Mouse (Mus musculus) duodenum, adult 2 months (tissue): ENCODE data around the gene Ifna16. TPM values are rescaled to one million over a fixed set of nuclear protein-coding genes. Genes with fewer than 3 reads are reported as not detected.

Experiments used
- polyA plus RNA-seq: library from polyadenylated mRNA; depleted of rRNA; stranded (reverse); fragments of >200 nt; gene quantifications from 2 replicates; pipeline ENCODE4 v1.2.3, GENCODE M21; 2012; ENCODE audit warnings: low replicate concordance; rRNA removed

The Ifna16 gene
- polyA plus RNA-seq, result not detected in 2 replicates

DNA sequence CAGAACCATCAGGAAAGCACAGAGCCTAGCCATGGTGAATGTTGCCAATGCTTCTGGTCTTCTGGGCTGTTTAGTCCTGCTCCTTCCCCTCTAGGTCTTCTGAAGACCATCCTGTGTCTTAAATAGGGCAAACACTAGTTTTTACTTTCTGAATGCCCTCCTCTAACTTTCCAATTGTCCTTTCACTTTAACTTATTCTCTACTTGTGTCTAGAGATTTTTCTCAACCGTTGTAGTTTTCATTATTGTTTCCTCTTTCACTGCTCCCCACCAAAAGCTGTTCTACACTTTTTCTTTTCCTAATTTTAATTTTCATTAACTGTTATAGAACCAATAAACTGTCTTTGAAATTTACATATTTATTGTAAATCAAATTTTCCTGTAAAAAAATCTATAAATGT lies at the start of gene Ifna16:
Gene Ifna16 (minus strand): TSS at position 101 of the 400 bp plus-strand sequence.

DNA sequence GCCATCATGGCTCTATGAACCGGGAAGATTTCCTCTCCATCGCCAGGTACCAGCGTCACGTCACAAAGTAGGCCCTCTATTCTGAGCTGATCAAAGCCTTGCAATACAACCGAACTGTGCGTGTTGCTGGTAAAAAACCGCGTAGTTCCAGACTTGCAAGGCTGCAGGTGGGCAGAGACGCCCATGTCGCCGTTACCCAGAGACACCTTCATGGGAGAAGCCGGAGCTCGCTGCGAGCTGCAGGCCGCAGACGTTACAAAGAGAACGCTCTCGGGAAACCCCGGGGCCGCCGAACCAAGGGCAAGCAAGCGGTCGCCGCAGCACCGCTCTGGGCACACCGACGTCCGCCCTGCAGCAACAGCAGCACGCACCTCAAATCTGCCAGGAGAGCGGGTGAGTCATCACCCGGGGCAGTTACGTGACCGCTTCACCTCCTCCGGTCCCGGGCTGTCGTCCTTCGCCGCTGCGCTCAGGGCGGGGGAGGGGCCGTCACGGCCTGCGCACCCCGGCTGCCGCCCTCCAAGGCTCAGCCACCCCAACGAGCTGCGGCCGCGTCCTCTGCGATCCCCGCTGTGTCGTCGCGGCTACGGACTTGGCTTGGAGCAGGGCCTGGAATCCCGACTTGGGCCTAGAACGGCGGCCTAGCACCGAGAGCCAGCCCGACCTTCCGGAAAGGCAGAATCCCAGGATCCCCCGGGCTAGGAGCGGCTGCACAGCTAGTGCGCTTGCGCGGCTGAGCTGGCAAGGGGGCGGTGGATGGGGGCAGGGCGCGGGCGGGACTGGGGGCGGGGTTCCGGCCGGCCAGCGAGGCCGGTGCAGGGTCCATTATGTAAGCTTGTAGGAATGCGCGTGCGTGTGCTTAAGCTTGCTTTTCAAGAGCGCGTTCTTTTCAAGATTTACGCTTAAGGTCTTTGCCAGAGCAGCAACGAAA lies 45.3 kb upstream of the Ifna16 start, which contains the start of the genes Gm26566 and Klhl9:
Gene Gm26566 (plus strand): TSS at position 15 of the 931 bp plus-strand sequence.
Gene Klhl9 (minus strand): TSS at position 675 of the 931 bp plus-strand sequence.

DNA sequence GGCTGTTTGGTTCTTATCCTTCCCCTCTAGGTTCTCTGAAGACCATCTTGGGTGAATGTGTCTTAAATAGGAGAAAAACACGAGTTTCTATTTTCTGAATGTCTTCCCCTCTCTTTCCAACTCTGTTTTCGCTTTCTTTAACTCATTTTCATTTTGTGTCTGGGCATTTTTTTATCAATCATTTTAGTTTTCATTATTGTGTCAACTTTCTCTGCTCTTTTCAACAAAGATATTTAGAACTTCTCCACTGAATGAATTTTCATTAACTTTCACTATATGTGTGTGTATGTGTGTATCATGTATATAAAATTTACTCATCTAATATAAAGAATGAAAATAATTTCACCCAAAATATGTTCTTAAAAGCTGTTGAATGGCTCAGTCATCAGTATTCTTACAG lies 14.5 kb upstream of the Ifna16 start, which contains the start of gene Ifnab:
Gene Ifnab (minus strand): TSS at position 101 of the 400 bp plus-strand sequence.

GRCm38 (mm10) chr4:88683812-88684211 lies 7.1 kb upstream of the Ifna16 start, which contains the start of gene Ifna2:
Gene Ifna2, minus strand, starts transcription at chr4:88683912.

DNA sequence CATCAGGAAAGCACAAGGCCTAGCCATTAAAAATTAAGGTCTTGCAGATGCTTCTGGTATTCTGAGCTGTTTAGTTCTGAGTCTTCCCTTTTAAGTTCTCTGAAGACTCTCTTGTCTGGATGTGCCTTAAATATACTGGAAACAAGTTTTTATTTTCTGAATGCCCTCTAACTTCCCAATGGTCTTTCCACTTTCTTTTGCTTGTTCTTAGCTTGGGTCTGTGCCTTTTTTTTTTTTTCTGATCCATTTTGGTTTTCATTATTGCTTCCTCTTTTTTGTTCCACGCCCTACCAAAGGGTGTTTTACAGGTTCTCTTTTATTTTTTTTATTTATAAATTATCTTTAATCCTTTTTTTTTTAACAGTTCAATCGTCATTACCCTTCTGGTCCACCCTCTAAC lies 32.4 kb downstream of the Ifna16 start, which contains the start of gene Ifna13:
Gene Ifna13 (minus strand): TSS at position 101 of the 400 bp plus-strand sequence.

GRCm38 (mm10) chr4:88634311-88634710 lies 42.4 kb downstream of the Ifna16 start, which contains the start of gene C87499:
Gene C87499, minus strand, starts transcription at chr4:88634411.

Other genes starting within 250 kb of the Ifna16 start
- 0.18 and 0.39 TPM in 2 replicates for gene Hacd4, start 238.0 kb downstream of the Ifna16 start, polyA plus RNA-seq
- not detected in 2 replicates for gene Ifnb1, start 154.2 kb downstream of the Ifna16 start, polyA plus RNA-seq
- not detected in 2 replicates for gene Ifna15, start 118.7 kb downstream of the Ifna16 start, polyA plus RNA-seq
- gene Ifna14, start 105.1 kb downstream of the Ifna16 start, polyA plus RNA-seq, result not detected in 2 replicates
- gene Ifna9, start 84.5 kb downstream of the Ifna16 start, polyA plus RNA-seq, result not detected in 2 replicates
- not detected in 2 replicates for gene Ifna12, start 73.5 kb downstream of the Ifna16 start, polyA plus RNA-seq
- not detected in 2 replicates for gene C87499, start 42.5 kb downstream of the Ifna16 start, polyA plus RNA-seq
- gene Ifna13, start 32.5 kb downstream of the Ifna16 start, polyA plus RNA-seq, result not detected in 2 replicates
- gene Ifna2, start 7.0 kb upstream of the Ifna16 start, polyA plus RNA-seq, result not detected in 2 replicates
- gene Ifnab, start 14.4 kb upstream of the Ifna16 start, polyA plus RNA-seq, result not detected in 2 replicates
- 0.11 and 0.27 TPM in 2 replicates for gene Gm26566, start 44.9 kb upstream of the Ifna16 start, polyA plus RNA-seq
- gene Klhl9, start 45.5 kb upstream of the Ifna16 start, polyA plus RNA-seq, result 5.4 and 7.9 TPM in 2 replicates
- gene Gm13271, start 77.9 kb upstream of the Ifna16 start, polyA plus RNA-seq, result not detected in 2 replicates
- not detected in 2 replicates for gene Gm13283, start 83.2 kb upstream of the Ifna16 start, polyA plus RNA-seq
- gene Gm13290, start 96.9 kb upstream of the Ifna16 start, polyA plus RNA-seq, result not detected in 2 replicates
- gene Gm13289, start 100.0 kb upstream of the Ifna16 start, polyA plus RNA-seq, result not detected in 2 replicates
- not detected in 2 replicates for gene Gm13272, start 102.9 kb upstream of the Ifna16 start, polyA plus RNA-seq
- not detected in 2 replicates for gene Ifnz, start 105.2 kb upstream of the Ifna16 start, polyA plus RNA-seq
- not detected in 2 replicates for gene Gm13276, start 108.8 kb upstream of the Ifna16 start, polyA plus RNA-seq
- gene Gm13277, start 111.7 kb upstream of the Ifna16 start, polyA plus RNA-seq, result not detected in 2 replicates
- not detected in 2 replicates for gene Gm13278, start 114.6 kb upstream of the Ifna16 start, polyA plus RNA-seq
- not detected in 2 replicates for gene Gm13275, start 117.6 kb upstream of the Ifna16 start, polyA plus RNA-seq
- gene Gm13279, start 120.5 kb upstream of the Ifna16 start, polyA plus RNA-seq, result not detected in 2 replicates
- gene Gm13285, start 122.7 kb upstream of the Ifna16 start, polyA plus RNA-seq, result not detected in 2 replicates
- gene Gm13287, start 126.3 kb upstream of the Ifna16 start, polyA plus RNA-seq, result 0.49 TPM in 1 of 2 replicates, not detected in the other
- gene Gm13288, start 128.6 kb upstream of the Ifna16 start, polyA plus RNA-seq, result not detected in 2 replicates
- gene Ifna7, start 139.3 kb upstream of the Ifna16 start, polyA plus RNA-seq, result not detected in 2 replicates
- gene Ifna11, start 143.0 kb upstream of the Ifna16 start, polyA plus RNA-seq, result not detected in 2 replicates
- gene Ifna6, start 150.5 kb upstream of the Ifna16 start, polyA plus RNA-seq, result not detected in 2 replicates
- gene Ifna5, start 158.6 kb upstream of the Ifna16 start, polyA plus RNA-seq, result not detected in 2 replicates
- gene Ifna4, start 164.9 kb upstream of the Ifna16 start, polyA plus RNA-seq, result not detected in 2 replicates
- gene Ifna1, start 173.2 kb upstream of the Ifna16 start, polyA plus RNA-seq, result not detected in 2 replicates
- 0.21 TPM in 1 of 2 replicates, not detected in the other for gene Ifne, start 203.3 kb upstream of the Ifna16 start, polyA plus RNA-seq